Mouse (Mus musculus) G1E (cell line): Measurements from ENCODE around the gene Trim59.

Source experiments
- CTCF ChIP-seq: IDR thresholded peaks from 2 replicates; pipeline ENCODE4 v1.5.1; 2012; ENCODE audit warnings: low read depth, low read length, inconsistent platforms, mixed read lengths
- TAL1 ChIP-seq: conservative IDR thresholded peaks from 2 replicates; pipeline ENCODE4 v1.6.1; 2012; ENCODE audit warnings: low read depth, low read length, inconsistent platforms, mixed read lengths

DNA sequence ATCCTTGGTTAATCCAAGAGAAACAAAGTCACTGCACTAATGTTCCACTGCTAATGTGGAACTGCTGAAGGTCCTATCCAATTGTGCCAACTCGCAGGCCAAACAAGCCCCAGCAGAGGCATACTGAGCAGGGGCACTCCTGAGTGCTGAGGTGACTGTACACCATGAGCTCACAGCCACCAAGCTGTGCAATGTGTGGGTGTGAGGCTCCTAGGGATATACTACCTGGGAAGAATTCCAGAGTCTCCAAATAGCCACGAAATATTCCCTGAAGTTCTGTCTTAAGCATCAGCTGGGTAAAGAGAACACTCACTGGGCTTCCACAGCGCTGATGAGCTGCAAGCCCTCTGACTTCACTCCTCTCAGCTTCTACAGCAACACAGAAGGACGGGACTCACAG is 3.1 kb upstream of the Trim59 start:
- TF ChIP-seq CTCF, result no peak
- TF ChIP-seq TAL1, result no peak
